ENCODE assay signal across 25 mouse cellular contexts in genomic region chr4:132198771-132199170, GRCm38 (mm10). TPM values are rescaled to one million over a fixed set of nuclear protein-coding genes. Genes with fewer than 3 reads are reported as not detected.
DNase-seq lines count a peak whose midpoint lies in the region; ATAC-seq and TF ChIP-seq lines count a peak whose summit lies in the region.
"Had no signal": no experiment of that assay in that cellular context is flagged by ENCODE, and none has a peak within 500 bp of the region (broad histone marks: within the 10 kb centered on the region; RNA-seq: fewer than 3 reads in every experiment).

No protein-coding gene starts in this region.

- H3K9me3 ChIP-seq in heart, postnatal 0 days (replicated peaks; ENCODE audit: control insufficient read depth, low read length): no peaks in the 10 kb centered on the region
- H3K9me3 ChIP-seq in liver, embryonic 11.5 days (ENCODE audit: control insufficient read depth, low read length): no peaks in the 10 kb centered on the region
- no peaks in the 10 kb centered on the region for H3K9me3 ChIP-seq in MEL (replicated peaks; ENCODE audit: insufficient read depth, low read length)
- no peaks in the 10 kb centered on the region for H3K9me3 ChIP-seq in liver, postnatal 0 days (ENCODE audit: low read length)
- H3K9me3 ChIP-seq: forebrain, embryonic 13.5 days; heart, embryonic 10.5 days; heart, embryonic 15.5 days; hindbrain, embryonic 13.5 days; lung, embryonic 15.5 days; megakaryocyte, embryonic 14.5 days; midbrain, embryonic 12.5 days; neural tube, embryonic 12.5 days had no signal

- no peak overlapping the region for H3K4me3 ChIP-seq in heart, postnatal 0 days (ENCODE audit: low read depth, low read length)
- no peak overlapping the region for H3K4me3 ChIP-seq in liver, adult 2 months (ENCODE audit: insufficient read depth, low read depth, low read length)
- H3K4me3 ChIP-seq in liver, embryonic 11.5 days (ENCODE audit: low read depth, low read length): no peak overlapping the region
- H3K4me3 ChIP-seq in MEL (ENCODE audit: control insufficient read depth in 1 of 2, insufficient read depth in 1 of 2, low read depth in 2 of 2, low read length in 2 of 2): no peak overlapping the region
- no peak overlapping the region for H3K4me3 ChIP-seq in liver, postnatal 0 days (ENCODE audit: low read depth, low read length)
- H3K4me3 ChIP-seq: forebrain, embryonic 13.5 days; heart, embryonic 10.5 days; heart, embryonic 15.5 days; hindbrain, embryonic 13.5 days; left cerebral cortex, adult 2 months; lung, embryonic 15.5 days; megakaryocyte, embryonic 14.5 days; midbrain, embryonic 12.5 days; myocyte; neural tube, embryonic 12.5 days had no signal

- no peak overlapping the region for H3K4me2 ChIP-seq in heart, postnatal 0 days (ENCODE audit: low read depth, low read length)
- H3K4me2 ChIP-seq in liver, embryonic 11.5 days: no peak overlapping the region
- H3K4me2 ChIP-seq in liver, postnatal 0 days (ENCODE audit: low read depth, low read length): no peak overlapping the region
- H3K4me2 ChIP-seq: forebrain, embryonic 13.5 days; heart, embryonic 15.5 days; hindbrain, embryonic 13.5 days; lung, embryonic 15.5 days; midbrain, embryonic 12.5 days; neural tube, embryonic 12.5 days had no signal

- DNase-seq in heart, postnatal 0 days (ENCODE audit: low spot score): no peak
- no peak for DNase-seq in heart, postnatal 36 days
- no peak for DNase-seq in liver, adult 2 months (ENCODE audit: extremely low read depth, low read depth, low spot score)
- no peak for DNase-seq in liver, embryonic 11.5 days (ENCODE audit: low spot score)
- DNase-seq in MEL (ENCODE audit: low read depth, low spot score): no peak
- DNase-seq in liver, postnatal 0 days: no peak
- no peak for DNase-seq in urinary bladder, adult 18-20 months (ENCODE audit: low spot score in 2 of 2)
- no peak for DNase-seq in embryo, embryonic 10.5 days (ENCODE audit: low spot score)
- DNase-seq: adrenal gland, adult 8-10 months; cerebellum, adult 8-10 months; cerebellum, postnatal 25 days; gastrocnemius, postnatal 25 days; right cerebral cortex, adult 18-20 months; right cerebral cortex, postnatal 4 days had no signal

- peaks cover 26% of the 10 kb centered on the region; the same call in 1 of the 2 replicates for H3K36me3 ChIP-seq in heart, postnatal 0 days (replicated peaks; ENCODE audit: control insufficient read depth, insufficient read depth, low read length)
- peaks cover 22% of the 10 kb centered on the region for H3K36me3 ChIP-seq in liver, adult 2 months (ENCODE audit: control insufficient read depth, insufficient read depth, low read length)
- H3K36me3 ChIP-seq in liver, embryonic 11.5 days (ENCODE audit: control insufficient read depth, insufficient read depth, low read length): peaks cover 35% of the 10 kb centered on the region
- H3K36me3 ChIP-seq in MEL (ENCODE audit: control insufficient read depth in 1 of 2, insufficient read depth in 2 of 2, low read length in 2 of 2): peaks cover 43 to 86% of the 10 kb centered on the region in 2 experiments
- peaks cover 20% of the 10 kb centered on the region for H3K36me3 ChIP-seq in liver, postnatal 0 days (replicated peaks; ENCODE audit: insufficient read depth, low read length)

- TF ChIP-seq POLR2A in liver, adult 2 months (IDR thresholded peaks at IDR 0.05; ENCODE audit: extremely low read depth, insufficient read depth, low read length): no peak
- no peak for TF ChIP-seq POLR2A in MEL (IDR thresholded peaks at IDR 0.05; ENCODE audit: control insufficient read depth in 1 of 2, insufficient read depth in 1 of 2, low read depth in 1 of 2, low read length in 2 of 2, poor library complexity in 1 of 2)

- no peak for TF ChIP-seq EP300 in heart, postnatal 0 days (IDR thresholded peaks at IDR 0.05; ENCODE audit: low read depth)
- no peak for TF ChIP-seq EP300 in MEL (IDR thresholded peaks at IDR 0.05; ENCODE audit: low read depth in 1 of 2, low read length in 2 of 2)
- no peak for TF ChIP-seq EP300 in liver, postnatal 0 days (IDR thresholded peaks at IDR 0.05; ENCODE audit: low read depth)

- H3K4me1 ChIP-seq in heart, postnatal 0 days (ENCODE audit: control insufficient read depth, insufficient read depth): peaks cover 3% of the 10 kb centered on the region
- peaks cover 41% of the 10 kb centered on the region for H3K4me1 ChIP-seq in liver, adult 2 months (ENCODE audit: control insufficient read depth, insufficient read depth, low read length)
- peaks cover 26% of the 10 kb centered on the region for H3K4me1 ChIP-seq in liver, embryonic 11.5 days (replicated peaks; ENCODE audit: control insufficient read depth, insufficient read depth, low read length)
- peaks cover 28 to 30% of the 10 kb centered on the region in 2 experiments for H3K4me1 ChIP-seq in MEL (ENCODE audit: control insufficient read depth in 1 of 2, insufficient read depth in 2 of 2, low read length in 2 of 2)
- peaks cover 30% of the 10 kb centered on the region for H3K4me1 ChIP-seq in liver, postnatal 0 days (ENCODE audit: insufficient read depth)

- H3K27ac ChIP-seq in heart, postnatal 0 days (ENCODE audit: low read depth): 0 out of 2 replicates have a peak overlapping the region, but pooled peaks have one; percentile 11
- peak overlapping the region; percentile 90 for H3K27ac ChIP-seq in liver, adult 2 months (replicated peaks; ENCODE audit: insufficient read depth, low read depth, low read length)
- no peak overlapping the region for H3K27ac ChIP-seq in liver, embryonic 11.5 days (ENCODE audit: low read depth, low read length)
- H3K27ac ChIP-seq in MEL (ENCODE audit: control insufficient read depth, low read depth, low read length): no peak overlapping the region
- peak overlapping the region; percentile 41 for H3K27ac ChIP-seq in liver, postnatal 0 days (ENCODE audit: low read depth)
- H3K27ac ChIP-seq: forebrain, embryonic 13.5 days; heart, embryonic 10.5 days; heart, embryonic 15.5 days; hindbrain, embryonic 13.5 days; left cerebral cortex, adult 2 months; lung, embryonic 15.5 days; midbrain, embryonic 12.5 days; neural tube, embryonic 12.5 days had no signal

- no peak overlapping the region for H3K9ac ChIP-seq in heart, postnatal 0 days (replicated peaks; ENCODE audit: low read depth, low read length)
- no peak overlapping the region for H3K9ac ChIP-seq in liver, adult 2 months (ENCODE audit: low read depth, low read length)
- no peak overlapping the region for H3K9ac ChIP-seq in liver, embryonic 11.5 days (ENCODE audit: low read depth, low read length)
- H3K9ac ChIP-seq in MEL (ENCODE audit: control insufficient read depth, low read depth, low read length, poor library complexity, severe bottlenecking): no peak overlapping the region
- H3K9ac ChIP-seq in liver, postnatal 0 days (replicated peaks): no peak overlapping the region
- H3K9ac ChIP-seq: forebrain, embryonic 13.5 days; heart, embryonic 15.5 days; hindbrain, embryonic 13.5 days; lung, embryonic 15.5 days; midbrain, embryonic 12.5 days; neural tube, embryonic 12.5 days had no signal

- no peak for TF ChIP-seq RAD21 in MEL (IDR thresholded peaks at IDR 0.05; ENCODE audit: low read depth, low read length)

- intact Hi-C loops in heart, postnatal 36 days (cut with DNase I): no loop called here

- no peak for ATAC-seq in heart, postnatal 0 days (ENCODE audit: insufficient read depth, low read depth)
- no peak for ATAC-seq in liver, embryonic 11.5 days (replicated peaks; ENCODE audit: low FRiP score)
- no peak for ATAC-seq in liver, postnatal 0 days
- ATAC-seq: activated CD4-positive, CD25-positive, alpha-beta regulatory T cell, adult 4 months; forebrain, embryonic 13.5 days had no signal

- H3K79me2 ChIP-seq in liver, adult 2 months (ENCODE audit: control insufficient read depth, insufficient read depth, low read length): peaks cover 25% of the 10 kb centered on the region; the same call in 1 of the 2 replicates
- H3K79me2 ChIP-seq in MEL (ENCODE audit: control insufficient read depth, insufficient read depth, low read length, poor library complexity): peaks cover 87% of the 10 kb centered on the region

- H3K27me3 ChIP-seq in heart, postnatal 0 days (ENCODE audit: control insufficient read depth, insufficient read depth, low read length): no peaks in the 10 kb centered on the region
- no peaks in the 10 kb centered on the region for H3K27me3 ChIP-seq in liver, adult 2 months (ENCODE audit: control insufficient read depth, insufficient read depth, low read length)
- no peaks in the 10 kb centered on the region for H3K27me3 ChIP-seq in liver, embryonic 11.5 days (replicated peaks; ENCODE audit: control insufficient read depth, insufficient read depth, low read length)
- no peaks in the 10 kb centered on the region for H3K27me3 ChIP-seq in MEL (ENCODE audit: control insufficient read depth in 1 of 2, insufficient read depth in 2 of 2, low read length in 2 of 2)
- H3K27me3 ChIP-seq in liver, postnatal 0 days (ENCODE audit: insufficient read depth, low read length): no peaks in the 10 kb centered on the region
- H3K27me3 ChIP-seq: forebrain, embryonic 13.5 days; heart, embryonic 15.5 days; hindbrain, embryonic 13.5 days; lung, embryonic 15.5 days; megakaryocyte, embryonic 14.5 days; midbrain, embryonic 12.5 days; neural tube, embryonic 12.5 days had no signal

- no peak for TF ChIP-seq CTCF in heart, postnatal 0 days (IDR thresholded peaks at IDR 0.05; ENCODE audit: low read depth)
- TF ChIP-seq CTCF in liver, adult 2 months (IDR thresholded peaks at IDR 0.05; ENCODE audit: low read depth, low read length): no peak
- TF ChIP-seq CTCF in MEL (IDR thresholded peaks at IDR 0.05 in 2 of 3, conservative IDR thresholded peaks at IDR 0.05 in 1 of 3; ENCODE audit: control insufficient read depth in 1 of 3, insufficient read depth in 1 of 3, low read depth in 2 of 3, low read length in 3 of 3, poor library complexity in 1 of 3, severe bottlenecking in 1 of 3): no peak
- no peak for TF ChIP-seq CTCF in liver, postnatal 0 days (IDR thresholded peaks at IDR 0.05; ENCODE audit: low read depth)

RNA-seq across cellular contexts. Expression of gene Ythdf2, which starts 13.3 kb away (rescaled TPM):
- 28.7 and 43.3 TPM in 2 replicates for total RNA-seq in heart, postnatal 0 days (2014; rRNA removed; ENCODE audit: low replicate concordance)
- polyA plus RNA-seq in heart, postnatal 0 days (2015; fragmentation: Nextera tagmentation; extraction: Ambion mirVana): 48.1 and 52.4 TPM in 2 replicates
- 10 to 100 TPM; 27.6 to 30.5 TPM for total RNA-seq in heart, postnatal 36 days (2021)
- total RNA-seq in liver, adult 2 months (2014; rRNA removed): 11.2 and 13.5 TPM in 2 replicates
- 10.5 and 13.1 TPM in 2 replicates for polyA plus RNA-seq in liver, adult 2 months (2012; rRNA removed)
- 82.6 and 87.3 TPM in 2 replicates for polyA plus RNA-seq in liver, embryonic 11.5 days (2014; fragmentation: Nextera tagmentation; extraction: Ambion mirVana)
- 78.2 and 80.4 TPM in 2 replicates for total RNA-seq in MEL (2012; rRNA removed)
- 100 to 1,000 TPM; 103 to 979 TPM for polyA plus RNA-seq in MEL (2012; ENCODE audit: insufficient read depth in 1 of 2, insufficient read length in 2 of 2, low read depth in 1 of 2, low replicate concordance in 2 of 2, missing spikeins in 1 of 2)
- polyA plus RNA-seq in liver, postnatal 0 days (2015; fragmentation: Nextera tagmentation; extraction: Ambion mirVana): 26.9 and 27.6 TPM in 2 replicates

RNA-seq across cellular contexts. Expression of gene Oprd1, which starts 54.5 kb away (rescaled TPM):
- 0.93 and 1.1 TPM in 2 replicates for total RNA-seq in heart, postnatal 0 days (2014; rRNA removed; ENCODE audit: low replicate concordance)
- 0.37 and 0.70 TPM in 2 replicates for polyA plus RNA-seq in heart, postnatal 0 days (2015; fragmentation: Nextera tagmentation; extraction: Ambion mirVana)
- total RNA-seq in heart, postnatal 36 days (2021): under 1 TPM; 0.27 to 0.44 TPM
- not detected in 2 replicates for total RNA-seq in liver, adult 2 months (2014; rRNA removed)
- polyA plus RNA-seq in liver, adult 2 months (2012; rRNA removed): 0.02 TPM in 1 of 2 replicates, not detected in the other
- 0.45 and 0.56 TPM in 2 replicates for polyA plus RNA-seq in liver, embryonic 11.5 days (2014; fragmentation: Nextera tagmentation; extraction: Ambion mirVana)
- total RNA-seq in MEL (2012; rRNA removed): not detected in 2 replicates
- under 1 TPM in 1 of 2 experiments, not detected in 1; 0.01 TPM for polyA plus RNA-seq in MEL (2012; ENCODE audit: insufficient read depth in 1 of 2, insufficient read length in 2 of 2, low read depth in 1 of 2, low replicate concordance in 2 of 2, missing spikeins in 1 of 2)
- not detected in 2 replicates for polyA plus RNA-seq in liver, postnatal 0 days (2015; fragmentation: Nextera tagmentation; extraction: Ambion mirVana)
- total RNA-seq: gastrocnemius, postnatal 25 days had no signal
- polyA plus RNA-seq: activated CD4-positive, CD25-positive, alpha-beta regulatory T cell, adult 4 months; myocyte had no signal

Comparison
In these comparisons a context has a peak if more than half of its experiments do, and no peak if none do; other contexts are left out.
1. H3K27ac ChIP-seq: peak in heart, postnatal 0 days (single experiment), liver, adult 2 months (single experiment) and liver, postnatal 0 days (single experiment); none in liver, embryonic 11.5 days (single experiment) and MEL (single experiment).